In genomic region chr5:114568818-114569217, GRCm38 (mm10) we compare ENCODE assay signal across 8 mouse cellular contexts. TPM values are rescaled to one million over a fixed set of nuclear protein-coding genes. Genes with fewer than 3 reads are reported as not detected.
A peak's percentile ranks its signal among the peaks of the same experiment; 100 is the strongest.
DNase-seq lines count a peak whose midpoint lies in the region; ATAC-seq lines count a peak whose summit lies in the region.

No protein-coding gene starts in this region.

- no peak overlapping the region for H3K27ac ChIP-seq in hindbrain, embryonic 15.5 days (replicated peaks)

- peak; percentile 16 for DNase-seq in embryo, embryonic 10 days (ENCODE audit: low spot score)
- no peak for DNase-seq in embryo, embryonic 9.5 days (ENCODE audit: extremely low spot score)
- DNase-seq in adrenal gland, postnatal 14 days = peak; percentile 86
- peak; percentile 55 for DNase-seq in lung, postnatal 14 days
- DNase-seq in right cerebral cortex, postnatal 36 days (ENCODE audit: low spot score in 2 of 2) = no peak
- no peak for DNase-seq in gastrocnemius, postnatal 36 days
- no peak for DNase-seq in natural killer cell, adult 2 months (ENCODE audit: low spot score in 2 of 2)

- H3K4me2 ChIP-seq in hindbrain, embryonic 15.5 days = peak overlapping the region; percentile 83

- peak overlapping the region; percentile 73 for H3K9ac ChIP-seq in hindbrain, embryonic 15.5 days

- H3K4me1 ChIP-seq in hindbrain, embryonic 15.5 days (replicated peaks) = peaks cover 61% of the 10 kb centered on the region

- no peaks in the 10 kb centered on the region for H3K27me3 ChIP-seq in hindbrain, embryonic 15.5 days

- 24% methylated on average over 5 of the region's 5 CpGs for WGBS in hindbrain, embryonic 15.5 days

- intact Hi-C loops in gastrocnemius, postnatal 36 days (cut with DNase I) = no loop called here

- peak overlapping the region; percentile 64 for H3K4me3 ChIP-seq in hindbrain, embryonic 15.5 days

- H3K36me3 ChIP-seq in hindbrain, embryonic 15.5 days = no peaks in the 10 kb centered on the region

- H3K9me3 ChIP-seq in hindbrain, embryonic 15.5 days = no peaks in the 10 kb centered on the region

- ATAC-seq in hindbrain, embryonic 15.5 days (ENCODE audit: low FRiP score, low read depth) = no peak

RNA-seq across cellular contexts. Expression of gene Fam222a, which starts 1.0 kb away (rescaled TPM):
- total RNA-seq in adrenal gland, postnatal 14 days (2021) = 55.8 and 77.0 TPM in 2 replicates
- polyA plus RNA-seq in hindbrain, embryonic 15.5 days (2015; fragmentation: Nextera tagmentation; extraction: Ambion mirVana) = 6.6 and 8.3 TPM in 2 replicates
- total RNA-seq in gastrocnemius, postnatal 36 days (2021) = under 1 TPM; 0.22 to 0.28 TPM

Comparison
In these comparisons a context has a peak if more than half of its experiments do, and no peak if none do; other contexts are left out.
1. DNase-seq: peak in embryo, embryonic 10 days (single experiment), adrenal gland, postnatal 14 days (single experiment) and lung, postnatal 14 days (single experiment); none in embryo, embryonic 9.5 days (single experiment), right cerebral cortex, postnatal 36 days (0 of 2), gastrocnemius, postnatal 36 days (0 of 2) and natural killer cell, adult 2 months (0 of 2).
2. RNA of gene Fam222a, which starts 1.0 kb away (total RNA-seq): 55.8 to 77.0 TPM in adrenal gland, postnatal 14 days; 0.22 to 0.28 TPM in gastrocnemius, postnatal 36 days; every median in the first group is over 10 times any median in the second.